Mouse (Mus musculus) thymus, postnatal 36 days (tissue): ENCODE results near the gene Dock8.

ENCODE experiments used
- DNase-seq, 2 experiments: peaks; one replicate each; pipeline ENCODE4 v3.0.0; 2022; ENCODE audit warnings: mixed read lengths in 2 of 2

Dock8 gene

GRCm38 (mm10) chr19:25062857-25063240 is 63.5 kb downstream of the Dock8 start:
- DNase-seq, result no peak

GRCm38 (mm10) chr19:25066229-25066628 is 66.9 kb downstream of the Dock8 start:
- DNase-seq, result no peak

GRCm38 (mm10) chr19:25068518-25068917 is 69.2 kb downstream of the Dock8 start:
- no peak for DNase-seq

- DNase-seq, result no peak
Measured at GRCm38 (mm10) chr19:25072521-25072920, 73.2 kb downstream of the Dock8 start.

GRCm38 (mm10) chr19:25074741-25075140 is 75.4 kb downstream of the Dock8 start:
- no peak for DNase-seq

- no peak for DNase-seq
Measured at GRCm38 (mm10) chr19:25077636-25078035, 78.3 kb downstream of the Dock8 start.

GRCm38 (mm10) chr19:25078130-25078529 is 78.8 kb downstream of the Dock8 start:
- no peak for DNase-seq

GRCm38 (mm10) chr19:25080166-25080565 is 80.8 kb downstream of the Dock8 start:
- DNase-seq, result no peak

GRCm38 (mm10) chr19:25082839-25083238 is 83.5 kb downstream of the Dock8 start:
- no peak for DNase-seq

- DNase-seq, result no peak
Measured at GRCm38 (mm10) chr19:25087181-25087580, 87.8 kb downstream of the Dock8 start.

GRCm38 (mm10) chr19:25089746-25090145 is 90.4 kb downstream of the Dock8 start:
- DNase-seq, result no peak

GRCm38 (mm10) chr19:25095135-25095534 is 95.8 kb downstream of the Dock8 start:
- no peak for DNase-seq

- no peak for DNase-seq
Measured at GRCm38 (mm10) chr19:25096316-25096715, 97.0 kb downstream of the Dock8 start.

GRCm38 (mm10) chr19:25096986-25097385 is 97.7 kb downstream of the Dock8 start:
- no peak for DNase-seq

- DNase-seq, result no peak
Measured at GRCm38 (mm10) chr19:25097506-25097905, 98.2 kb downstream of the Dock8 start.

GRCm38 (mm10) chr19:25097951-25098350 is 98.6 kb downstream of the Dock8 start:
- no peak for DNase-seq

- no peak for DNase-seq
Measured at GRCm38 (mm10) chr19:25098941-25099340, 99.6 kb downstream of the Dock8 start.

- no peak for DNase-seq
Measured at GRCm38 (mm10) chr19:25105682-25106081, 106.3 kb downstream of the Dock8 start.

GRCm38 (mm10) chr19:25106315-25106714 is 107.0 kb downstream of the Dock8 start:
- no peak for DNase-seq

- no peak for DNase-seq
Measured at GRCm38 (mm10) chr19:25107417-25107816, 108.1 kb downstream of the Dock8 start.

GRCm38 (mm10) chr19:25111591-25112233 is 112.4 kb downstream of the Dock8 start:
- no peak for DNase-seq

- no peak for DNase-seq
Measured at GRCm38 (mm10) chr19:25116981-25117380, 117.6 kb downstream of the Dock8 start.

GRCm38 (mm10) chr19:25122417-25122816 is 123.1 kb downstream of the Dock8 start:
- DNase-seq, result no peak

- no peak for DNase-seq
Measured at GRCm38 (mm10) chr19:25123031-25123430, 123.7 kb downstream of the Dock8 start.

- DNase-seq, result no peak
Measured at GRCm38 (mm10) chr19:25123461-25123860, 124.1 kb downstream of the Dock8 start.
